Mouse (Mus musculus): ENCODE measurements around the gene Agbl5.

Agbl5 gene

DNA sequence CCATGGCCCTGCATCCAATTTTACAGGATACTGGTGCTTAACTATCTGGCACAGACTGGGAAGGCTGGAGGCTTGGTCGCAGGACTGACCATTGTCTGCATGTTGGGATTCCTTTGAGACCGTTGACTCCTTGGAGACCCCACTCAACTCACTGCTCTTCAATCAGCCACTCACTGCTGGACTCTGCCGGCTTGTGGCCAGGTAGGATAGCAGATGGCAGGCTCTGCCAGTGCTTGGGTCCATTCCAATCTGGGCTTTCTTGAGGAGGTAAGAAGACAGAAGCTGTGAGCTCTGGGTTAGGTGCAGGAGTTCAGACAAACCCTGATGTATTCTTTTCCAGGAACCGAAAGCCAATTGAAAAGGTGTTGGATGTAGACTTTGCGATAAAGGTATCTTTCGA is 65.6 kb downstream of the Agbl5 start:
- DNase-seq (ENCODE audit: low read depth) = no peak

DNA sequence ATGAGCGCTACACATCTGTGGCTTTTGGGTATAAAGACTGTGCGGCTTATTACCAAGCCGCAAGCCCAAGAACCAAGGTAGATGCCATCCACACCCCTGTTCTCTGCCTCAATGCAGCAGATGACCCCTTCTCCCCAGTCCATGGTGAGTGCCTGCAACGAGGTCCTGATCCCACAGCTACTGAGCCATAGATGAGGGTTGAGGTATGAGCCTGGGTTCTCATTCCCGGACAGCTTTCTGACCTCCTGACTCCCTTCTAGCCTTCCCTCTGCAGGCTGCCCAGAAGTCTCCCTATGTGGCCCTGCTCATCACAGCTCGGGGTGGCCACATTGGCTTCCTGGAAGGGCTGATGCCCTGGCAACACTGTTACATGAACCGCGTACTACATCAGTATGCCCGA is 66.1 kb downstream of the Agbl5 start:
- no peak for DNase-seq (ENCODE audit: low read depth)

- DNase-seq (ENCODE audit: low read depth) = no peak
Measured at GRCm38 (mm10) chr5:30955751-30956150, 67.3 kb downstream of the Agbl5 start.

Measured in induced T-regulatory cell, adult 2 months (primary cell).